Mouse (Mus musculus): ENCODE results near the gene C1qc. TPM values are rescaled to one million over a fixed set of nuclear protein-coding genes. Genes with fewer than 3 reads are reported as not detected.

C1qc gene
- total RNA-seq, 2 experiments from 2014 or later, result 0.62 to 1.4 TPM

GRCm38 (mm10) chr4:136896461-136896860 lies 3.6 kb upstream of the C1qc start:
- no peak for ATAC-seq (ENCODE audit: poor library complexity, severe bottlenecking)

GRCm38 (mm10) chr4:136895861-136896260 lies 3.0 kb upstream of the C1qc start:
- no peak for ATAC-seq (ENCODE audit: poor library complexity, severe bottlenecking)

- no peak for ATAC-seq (ENCODE audit: poor library complexity, severe bottlenecking)
These were observed 2.0 kb upstream of the C1qc start for GRCm38 (mm10) chr4:136894821-136895220.

- no peak for ATAC-seq (ENCODE audit: poor library complexity, severe bottlenecking)
These were observed 1.1 kb upstream of the C1qc start for GRCm38 (mm10) chr4:136893691-136894543.

- no peak for ATAC-seq (ENCODE audit: poor library complexity, severe bottlenecking)
These were observed 494 bp downstream of the C1qc start for GRCm38 (mm10) chr4:136892371-136892770.

- ATAC-seq (ENCODE audit: poor library complexity, severe bottlenecking), result no peak
These were observed 1.8 kb downstream of the C1qc start for GRCm38 (mm10) chr4:136891115-136891514.

- ATAC-seq (ENCODE audit: poor library complexity, severe bottlenecking), result no peak
These were observed 2.9 kb downstream of the C1qc start for GRCm38 (mm10) chr4:136889981-136890380.

- no peak for ATAC-seq (ENCODE audit: poor library complexity, severe bottlenecking)
These were observed 5.2 kb downstream of the C1qc start for GRCm38 (mm10) chr4:136887714-136888113.

GRCm38 (mm10) chr4:136886101-136886500 lies 6.8 kb downstream of the C1qc start, which contains the start of gene C1qb:
TSS of gene C1qb (minus strand) at chr4:136886187.
- ATAC-seq (ENCODE audit: poor library complexity, severe bottlenecking), result peak; percentile 21; the same call in 1 of the 2 replicates

- no peak for ATAC-seq (ENCODE audit: poor library complexity, severe bottlenecking)
These were observed 14.3 kb downstream of the C1qc start for GRCm38 (mm10) chr4:136878601-136879000.

- ATAC-seq (ENCODE audit: poor library complexity, severe bottlenecking), result no peak
These were observed 14.7 kb downstream of the C1qc start for GRCm38 (mm10) chr4:136878171-136878570.

- ATAC-seq (ENCODE audit: poor library complexity, severe bottlenecking), result no peak
These were observed 15.9 kb downstream of the C1qc start for GRCm38 (mm10) chr4:136876971-136877370.

GRCm38 (mm10) chr4:136875012-136875411 lies 17.9 kb downstream of the C1qc start:
- ATAC-seq (ENCODE audit: poor library complexity, severe bottlenecking), result no peak

GRCm38 (mm10) chr4:136868371-136868770 lies 24.5 kb downstream of the C1qc start:
- ATAC-seq (ENCODE audit: poor library complexity, severe bottlenecking), result no peak

- no peak for ATAC-seq (ENCODE audit: poor library complexity, severe bottlenecking)
These were observed 25.0 kb downstream of the C1qc start for GRCm38 (mm10) chr4:136867690-136868345.

GRCm38 (mm10) chr4:136865531-136865930 lies 27.3 kb downstream of the C1qc start:
- no peak for ATAC-seq (ENCODE audit: poor library complexity, severe bottlenecking)

- no peak for ATAC-seq (ENCODE audit: poor library complexity, severe bottlenecking)
These were observed 28.0 kb downstream of the C1qc start for GRCm38 (mm10) chr4:136864751-136865470.

- no peak for ATAC-seq (ENCODE audit: poor library complexity, severe bottlenecking)
These were observed 29.3 kb downstream of the C1qc start for GRCm38 (mm10) chr4:136863517-136863916.

- no peak for ATAC-seq (ENCODE audit: poor library complexity, severe bottlenecking)
These were observed 30.5 kb downstream of the C1qc start for GRCm38 (mm10) chr4:136862411-136862810.

GRCm38 (mm10) chr4:136861806-136862205 lies 31.1 kb downstream of the C1qc start:
- ATAC-seq (ENCODE audit: poor library complexity, severe bottlenecking), result no peak

- no peak for ATAC-seq (ENCODE audit: poor library complexity, severe bottlenecking)
These were observed 32.8 kb downstream of the C1qc start for GRCm38 (mm10) chr4:136860022-136860421.
